Comparison of ENCODE assay signal across 27 mouse cellular contexts in genomic region chr1:7745887-7746286, GRCm38 (mm10).
"Had no signal": no experiment of that assay in that cellular context is flagged by ENCODE, and none has a peak within 500 bp of the region (broad histone marks: within the 10 kb centered on the region; RNA-seq: fewer than 3 reads in every experiment).

No protein-coding gene starts in this region.

- H3K36me3 ChIP-seq: heart, embryonic 12.5 days; heart, embryonic 15.5 days; hindbrain, embryonic 13.5 days; hindbrain, embryonic 15.5 days; kidney, embryonic 15.5 days; limb, embryonic 12.5 days; liver, embryonic 13.5 days; liver, embryonic 15.5 days had no signal

- H3K9ac ChIP-seq: heart, embryonic 12.5 days; heart, embryonic 15.5 days; hindbrain, embryonic 13.5 days; hindbrain, embryonic 15.5 days; kidney, embryonic 15.5 days; limb, embryonic 12.5 days; liver, embryonic 13.5 days; liver, embryonic 15.5 days had no signal

- H3K4me3 ChIP-seq: heart, adult 2 months; heart, embryonic 12.5 days; heart, embryonic 15.5 days; hindbrain, embryonic 13.5 days; hindbrain, embryonic 15.5 days; kidney, embryonic 15.5 days; limb, embryonic 12.5 days; liver, embryonic 13.5 days; liver, embryonic 15.5 days had no signal

- H3K4me1 ChIP-seq: heart, embryonic 12.5 days; heart, embryonic 15.5 days; hindbrain, embryonic 13.5 days; hindbrain, embryonic 15.5 days; kidney, embryonic 15.5 days; limb, embryonic 12.5 days; liver, embryonic 13.5 days; liver, embryonic 15.5 days had no signal

- H3K27ac ChIP-seq: heart, adult 2 months; heart, embryonic 15.5 days; hindbrain, embryonic 13.5 days; hindbrain, embryonic 15.5 days; hindbrain, postnatal 0 days; kidney, embryonic 15.5 days; kidney, postnatal 0 days; limb, embryonic 12.5 days; liver, embryonic 13.5 days; liver, embryonic 15.5 days had no signal

- H3K9me3 ChIP-seq: heart, embryonic 15.5 days; hindbrain, embryonic 13.5 days; hindbrain, embryonic 15.5 days; kidney, embryonic 15.5 days; limb, embryonic 12.5 days; liver, embryonic 15.5 days had no signal

- H3K27me3 ChIP-seq: heart, embryonic 12.5 days; heart, embryonic 15.5 days; hindbrain, embryonic 13.5 days; hindbrain, embryonic 15.5 days; kidney, embryonic 15.5 days; limb, embryonic 12.5 days; liver, embryonic 13.5 days; liver, embryonic 15.5 days had no signal

- ATAC-seq: hindbrain, postnatal 0 days; intestine, embryonic 16.5 days had no signal

- DNase-seq: gastrocnemius, postnatal 14 days; gastrocnemius, postnatal 36 days; heart, adult 11 months; heart, adult 2 months; heart, postnatal 14 days; heart, postnatal 36 days; kidney, adult 11 months; kidney, adult 2 months; kidney, adult 9 months; kidney, postnatal 14 days; kidney, postnatal 36 days; layer of hippocampus, adult 9-11 months; layer of hippocampus, postnatal 36 days; left cerebral cortex, postnatal 4 days; liver; liver, embryonic 13.5 days had no signal

- H3K4me2 ChIP-seq: heart, embryonic 12.5 days; heart, embryonic 15.5 days; hindbrain, embryonic 13.5 days; hindbrain, embryonic 15.5 days; kidney, embryonic 15.5 days; limb, embryonic 12.5 days; liver, embryonic 11.5 days; liver, embryonic 13.5 days; liver, embryonic 15.5 days had no signal
